Mouse (Mus musculus): ENCODE measurements at regions not wholly inside any gene's neighbourhood (a gene's known extent, or its start where the extent isn't known, plus 50 kb on each side); places are given as distances from the start of the nearest gene placed in this dataset.

GRCm38 (mm10) chr17:45966736-45967135 is 65.4 kb downstream of the Vegfa start:
- DNase-seq (ENCODE audit: low spot score in 2 of 2) = no peak

GRCm38 (mm10) chr17:45964031-45964430 is 68.1 kb downstream of the Vegfa start:
- DNase-seq (ENCODE audit: low spot score in 2 of 2) = no peak

- DNase-seq (ENCODE audit: low spot score in 2 of 2) = no peak
These were observed 68.8 kb downstream of the Vegfa start for GRCm38 (mm10) chr17:45963332-45963731.

GRCm38 (mm10) chr17:45961626-45962319 is 70.4 kb downstream of the Vegfa start:
- no peak for DNase-seq (ENCODE audit: low spot score in 2 of 2)

- DNase-seq (ENCODE audit: low spot score in 2 of 2) = no peak
These were observed 73.9 kb downstream of the Vegfa start for GRCm38 (mm10) chr17:45958094-45958881.

- no peak for DNase-seq (ENCODE audit: low spot score in 2 of 2)
These were observed 76.7 kb downstream of the Vegfa start for GRCm38 (mm10) chr17:45955481-45955880.

GRCm38 (mm10) chr17:45954824-45955223 is 77.3 kb downstream of the Vegfa start:
- DNase-seq (ENCODE audit: low spot score in 2 of 2) = no peak

- DNase-seq (ENCODE audit: low spot score in 2 of 2) = no peak
These were observed 78.6 kb downstream of the Vegfa start for GRCm38 (mm10) chr17:45953523-45953922.

GRCm38 (mm10) chr17:45950533-45951164 is 81.5 kb downstream of the Vegfa start:
- DNase-seq (ENCODE audit: low spot score in 2 of 2) = no peak

- DNase-seq (ENCODE audit: low spot score in 2 of 2) = no peak
These were observed 83.0 kb downstream of the Vegfa start for GRCm38 (mm10) chr17:45949141-45949540.

GRCm38 (mm10) chr17:45948314-45948935 is 83.7 kb downstream of the Vegfa start:
- DNase-seq (ENCODE audit: low spot score in 2 of 2) = no peak

- no peak for DNase-seq (ENCODE audit: low spot score in 2 of 2)
These were observed 87.2 kb downstream of the Vegfa start for GRCm38 (mm10) chr17:45945005-45945404.

- DNase-seq (ENCODE audit: low spot score in 2 of 2) = no peak
These were observed 88.9 kb downstream of the Vegfa start for GRCm38 (mm10) chr17:45943244-45943643.

- no peak for DNase-seq (ENCODE audit: low spot score in 2 of 2)
These were observed 90.2 kb downstream of the Vegfa start for GRCm38 (mm10) chr17:45941890-45942375.

- DNase-seq (ENCODE audit: low spot score in 2 of 2) = no peak
These were observed 91.9 kb downstream of the Vegfa start for GRCm38 (mm10) chr17:45940121-45940813.

- DNase-seq (ENCODE audit: low spot score in 2 of 2) = no peak
These were observed 93.9 kb downstream of the Vegfa start for GRCm38 (mm10) chr17:45938284-45938683.

GRCm38 (mm10) chr17:45936577-45936976 is 95.6 kb downstream of the Vegfa start:
- DNase-seq (ENCODE audit: low spot score in 2 of 2) = no peak

- DNase-seq (ENCODE audit: low spot score in 2 of 2) = no peak
These were observed 96.9 kb downstream of the Vegfa start for GRCm38 (mm10) chr17:45935291-45935690.

- DNase-seq (ENCODE audit: low spot score in 2 of 2) = no peak
These were observed 98.2 kb downstream of the Vegfa start for GRCm38 (mm10) chr17:45934002-45934401.

- no peak for DNase-seq (ENCODE audit: low spot score in 2 of 2)
These were observed 99.1 kb downstream of the Vegfa start for GRCm38 (mm10) chr17:45933034-45933433.

GRCm38 (mm10) chr17:45932611-45933010 is 99.6 kb downstream of the Vegfa start:
- peak in 1 of 2 experiments; percentile 8 for DNase-seq (ENCODE audit: low spot score in 2 of 2)

Data from right cerebral cortex, postnatal 36 days (tissue).